Mouse (Mus musculus) G1E (cell line): ENCODE measurements around the gene Megf9.

ENCODE experiments used
- CTCF ChIP-seq: IDR thresholded peaks from 2 replicates; pipeline ENCODE4 v1.5.1; 2012; ENCODE audit warnings: low read depth, low read length, inconsistent platforms, mixed read lengths
- GATA1 ChIP-seq: IDR thresholded peaks from 2 replicates; pipeline ENCODE4 v1.6.1; 2012; ENCODE audit warnings: borderline replicate concordance, low read length, inconsistent platforms, mixed read lengths
- TAL1 ChIP-seq: conservative IDR thresholded peaks from 2 replicates; pipeline ENCODE4 v1.6.1; 2012; ENCODE audit warnings: low read depth, low read length, inconsistent platforms, mixed read lengths

GRCm38 (mm10) chr4:70489792-70490191 is 45.0 kb downstream of the Megf9 start:
- TF ChIP-seq CTCF, result no peak
- no peak for TF ChIP-seq TAL1
- TF ChIP-seq GATA1, result no peak
